Mouse (Mus musculus) myocyte (in vitro differentiated cells): Measurements from ENCODE around the gene Cdca7l.

Experiments used
- CEBPB ChIP-seq: IDR thresholded peaks from 2 replicates; pipeline ENCODE4 v1.6.1; 2011; ENCODE audit warnings: mild to moderate bottlenecking, moderate library complexity; ENCODE audit not compliant: poor library complexity, insufficient read depth, severe bottlenecking
- MAX ChIP-seq: IDR thresholded peaks from one replicate; pipeline ENCODE4 v1.6.1; 2011; ENCODE audit warnings: low read depth, mild to moderate bottlenecking, control low read depth
- MYOG ChIP-seq, 3 experiments: IDR thresholded peaks; one replicate each; pipeline ENCODE4 v1.6.1; 2011; ENCODE audit warnings: control low read depth in 2 of 3, low read depth in 2 of 3, mild to moderate bottlenecking in 2 of 3; ENCODE audit not compliant: insufficient read length in 2 of 3, control insufficient read depth in 1 of 3, insufficient read depth in 1 of 3
- POLR2A ChIP-seq: IDR thresholded peaks from one replicate; pipeline ENCODE4 v1.6.1; 2011; ENCODE audit warnings: low read depth, mild to moderate bottlenecking, control low read depth, moderate library complexity; ENCODE audit not compliant: insufficient read length
- POLR2AphosphoS2 ChIP-seq: IDR thresholded peaks from one replicate; pipeline ENCODE4 v1.6.1; 2011; ENCODE audit warnings: low read depth, control low read depth; ENCODE audit not compliant: insufficient read length
- SRF ChIP-seq: IDR thresholded peaks from one replicate; pipeline ENCODE4 v1.6.1; 2011; ENCODE audit warnings: low read depth; ENCODE audit not compliant: control insufficient read depth, insufficient read length
- USF1 ChIP-seq: IDR thresholded peaks from one replicate; pipeline ENCODE4 v1.6.1; 2011; ENCODE audit warnings: low read depth, mild to moderate bottlenecking, control low read depth, moderate library complexity

DNA sequence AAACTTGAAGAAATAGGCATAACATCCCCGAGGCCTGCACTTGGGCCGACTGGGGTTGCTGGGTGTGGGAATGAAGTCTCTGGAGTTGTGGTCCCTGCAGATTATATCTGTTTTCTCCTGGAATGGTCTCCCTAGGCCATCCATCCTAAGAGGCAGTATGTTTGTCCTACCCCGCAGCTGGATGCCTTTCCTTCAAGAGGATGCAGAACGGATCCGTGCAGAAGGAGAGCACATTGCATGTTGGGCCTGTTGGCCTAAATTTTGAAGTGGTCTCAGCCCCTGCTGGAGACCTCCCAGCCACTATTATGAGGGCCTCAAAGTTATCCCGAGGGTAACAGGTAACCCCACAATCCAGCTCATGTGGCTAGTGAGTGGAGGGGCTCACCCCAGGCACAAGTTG is 44.5 kb downstream of the Cdca7l start:
- TF ChIP-seq POLR2A: no peak
- no peak for TF ChIP-seq CEBPB
- no peak for TF ChIP-seq USF1
- no peak for TF ChIP-seq POLR2AphosphoS2
- no peak for TF ChIP-seq MAX
- TF ChIP-seq MYOG (IDR thresholded peaks at IDR 0.05; ENCODE audit: control insufficient read depth in 1 of 3, insufficient read depth in 1 of 3, insufficient read length in 2 of 3, low read depth in 2 of 3): no peak
- no peak for TF ChIP-seq SRF
